Mouse (Mus musculus) stomach, embryonic 14.5 days (tissue): ENCODE measurements around the gene Zdhhc18. TPM values are rescaled to one million over a fixed set of nuclear protein-coding genes. Genes with fewer than 3 reads are reported as not detected.

ENCODE experiments used
- ATAC-seq: fragments of 200-750 bp; cut with Nextera tagmentation; 2 replicates; pipeline ENCODE4 v1.8.0; 2017; ENCODE audit warnings: low read depth, moderate TSS enrichment; ENCODE audit not compliant: insufficient number of reproducible peaks, insufficient read depth, low FRiP score
- H3K27ac ChIP-seq: fragments of 300-500 bp; sonication (generic); 2 replicates; pipeline ENCODE4 v1.5.1; 2014; ENCODE audit warnings: mild to moderate bottlenecking, low read length, moderate library complexity, mixed read lengths
- H3K27me3 ChIP-seq: fragments of 300-500 bp; sonication (generic); 2 replicates; pipeline ENCODE4 v1.6.1; 2014; ENCODE audit warnings: low read length, control low read depth, mixed read lengths; ENCODE audit not compliant: control insufficient read depth, insufficient read depth
- H3K36me3 ChIP-seq: fragments of 300-500 bp; sonication (generic); 2 replicates; pipeline ENCODE4 v1.6.1; 2014; ENCODE audit warnings: mild to moderate bottlenecking, control low read depth, low read length, moderate library complexity, mixed read lengths; ENCODE audit not compliant: control insufficient read depth, insufficient read depth
- H3K4me1 ChIP-seq: fragments of 300-500 bp; sonication (generic); 2 replicates; pipeline ENCODE4 v1.6.1; 2014; ENCODE audit warnings: low read length, control low read depth, mixed read lengths; ENCODE audit not compliant: control insufficient read depth, insufficient read depth
- H3K4me2 ChIP-seq: fragments of 300-500 bp; sonication (generic); replicated peaks from 2 replicates; pipeline ENCODE4 v1.6.1; 2014; ENCODE audit warnings: low read depth, low read length, control low read depth
- H3K4me3 ChIP-seq: fragments of 300-500 bp; sonication (generic); 2 replicates; pipeline ENCODE4 v1.5.1; 2014; ENCODE audit warnings: low read depth, low read length, control low read depth
- H3K9ac ChIP-seq: fragments of 300-500 bp; sonication (generic); replicated peaks from 2 replicates; pipeline ENCODE4 v1.6.1; 2014; ENCODE audit warnings: low read depth, mild to moderate bottlenecking, control low read depth, low read length, moderate library complexity, mixed read lengths
- H3K9me3 ChIP-seq: fragments of 300-500 bp; sonication (generic); 2 replicates; pipeline ENCODE4 v1.6.1; 2016; ENCODE audit warnings: low read depth, low read length, control low read depth; ENCODE audit not compliant: control insufficient read depth
- WGBS: fragments of 180-500 bp; shearing (Covaris S2); extraction: QIAGEN DNeasy Blood & Tissue Kit; methylation state at CpG from one replicate; pipeline ENCODE4 v1.1.7; 2014; 5-methylcytosine and 5-hydroxymethylcytosine counted together
- polyA plus RNA-seq: library from polyadenylated mRNA; unstranded; fragments of >200 nt; fragmentation: Nextera tagmentation; extraction: Ambion mirVana; gene quantifications from 2 replicates; pipeline ENCODE4 v1.2.1, GENCODE M21; 2014

Gene Zdhhc18
- polyA plus RNA-seq, 1 experiment from 2014 or later = 3.2 TPM

GRCm38 (mm10) chr4:133612416-133612815 lies 37.5 kb downstream of the Zdhhc18 start:
- H3K9me3 ChIP-seq = no peaks in the 10 kb centered on the region
- no peaks in the 10 kb centered on the region for H3K4me1 ChIP-seq
- no peak overlapping the region for H3K9ac ChIP-seq
- no peak overlapping the region for H3K4me3 ChIP-seq
- H3K36me3 ChIP-seq = peaks cover 20% of the 10 kb centered on the region
- H3K27ac ChIP-seq = no peak overlapping the region
- no peak overlapping the region for H3K4me2 ChIP-seq
- 98% methylated on average over 7 of the region's 7 CpGs for WGBS
- no peaks in the 10 kb centered on the region for H3K27me3 ChIP-seq
- ATAC-seq = no peak

- H3K4me3 ChIP-seq = no peak overlapping the region
- H3K27ac ChIP-seq = no peak overlapping the region
- H3K36me3 ChIP-seq = peaks cover 20% of the 10 kb centered on the region
- H3K4me1 ChIP-seq = 0 out of 2 replicates have a peak, but pooled peaks cover 4% of the 10 kb centered on the region
- H3K9me3 ChIP-seq = no peaks in the 10 kb centered on the region
- no peak for ATAC-seq
- H3K4me2 ChIP-seq = no peak overlapping the region
- no peaks in the 10 kb centered on the region for H3K27me3 ChIP-seq
- 99% methylated on average over 5 of the region's 5 CpGs for WGBS
- H3K9ac ChIP-seq = no peak overlapping the region
Measured at GRCm38 (mm10) chr4:133611815-133612214, 38.1 kb downstream of the Zdhhc18 start.

- no peak overlapping the region for H3K9ac ChIP-seq
- H3K36me3 ChIP-seq = peaks cover 24% of the 10 kb centered on the region
- 0 out of 2 replicates have a peak, but pooled peaks cover 4% of the 10 kb centered on the region for H3K4me1 ChIP-seq
- no peaks in the 10 kb centered on the region for H3K27me3 ChIP-seq
- no peak overlapping the region for H3K27ac ChIP-seq
- H3K4me3 ChIP-seq = no peak overlapping the region
- H3K9me3 ChIP-seq = no peaks in the 10 kb centered on the region
- H3K4me2 ChIP-seq = no peak overlapping the region
- WGBS = 29% methylated on average over 6 of the region's 6 CpGs
- ATAC-seq = peak; percentile 57; the same call in 1 of the 2 replicates
Measured at GRCm38 (mm10) chr4:133609719-133610118, 40.2 kb downstream of the Zdhhc18 start.

- peaks cover 4% of the 10 kb centered on the region for H3K27me3 ChIP-seq
- peaks cover 14% of the 10 kb centered on the region; the same call in 1 of the 2 replicates for H3K36me3 ChIP-seq
- H3K9me3 ChIP-seq = no peaks in the 10 kb centered on the region
- ATAC-seq = no peak
- 66% methylated on average over 10 of the region's 10 CpGs for WGBS
- H3K4me3 ChIP-seq = no peak overlapping the region
- no peak overlapping the region for H3K9ac ChIP-seq
- H3K4me2 ChIP-seq = no peak overlapping the region
- peak overlapping the region; percentile 66; the same call in 1 of the 2 replicates for H3K27ac ChIP-seq
- 0 out of 2 replicates have a peak, but pooled peaks cover 4% of the 10 kb centered on the region for H3K4me1 ChIP-seq
Measured at GRCm38 (mm10) chr4:133607284-133607683, 42.7 kb downstream of the Zdhhc18 start.

- no peak overlapping the region for H3K4me2 ChIP-seq
- peaks cover 12% of the 10 kb centered on the region for H3K27me3 ChIP-seq
- ATAC-seq = peak; percentile 62; the same call in 1 of the 2 replicates
- H3K27ac ChIP-seq = peak overlapping the region; percentile 75
- peaks cover 4% of the 10 kb centered on the region; the same call in 1 of the 2 replicates for H3K4me1 ChIP-seq
- no peak overlapping the region for H3K4me3 ChIP-seq
- no peak overlapping the region for H3K9ac ChIP-seq
- peaks cover 14% of the 10 kb centered on the region; the same call in 1 of the 2 replicates for H3K36me3 ChIP-seq
- 51% methylated on average over 9 of the region's 9 CpGs for WGBS
- no peaks in the 10 kb centered on the region for H3K9me3 ChIP-seq
Measured at GRCm38 (mm10) chr4:133605330-133605729, 44.6 kb downstream of the Zdhhc18 start.

- WGBS = 59% methylated on average over 6 of the region's 6 CpGs
Measured at GRCm38 (mm10) chr4:133604856-133605255, 45.1 kb downstream of the Zdhhc18 start.

GRCm38 (mm10) chr4:133604175-133604574 lies 45.8 kb downstream of the Zdhhc18 start:
- Histone ChIP-seq H3K36me3 (peaks cover 14% of the 10 kb centered on the region; the same call in 1 of the 2 replicates), H3K9ac (0 out of 2 replicates have a peak overlapping the region, but pooled peaks have one; percentile 4), H3K4me3 (no peak overlapping the region), H3K9me3 (no peaks in the 10 kb centered on the region), H3K4me1 (peaks cover 8% of the 10 kb centered on the region; the same call in 1 of the 2 replicates), H3K27ac (no peak overlapping the region), H3K27me3 (peaks cover 12% of the 10 kb centered on the region), H3K4me2 (no peak overlapping the region)
- 87% methylated on average over 7 of the region's 7 CpGs for WGBS
- no peak for ATAC-seq

More at GRCm38 (mm10) chr4:133604856-133605255, 45.1 kb downstream of the Zdhhc18 start:
- Histone ChIP-seq H3K4me3 (no peak overlapping the region), H3K4me1 (peaks cover 4% of the 10 kb centered on the region; the same call in 1 of the 2 replicates), H3K27me3 (peaks cover 12% of the 10 kb centered on the region), H3K9ac (no peak overlapping the region), H3K36me3 (peaks cover 14% of the 10 kb centered on the region; the same call in 1 of the 2 replicates), H3K27ac (peak overlapping the region; percentile 75), H3K9me3 (no peaks in the 10 kb centered on the region), H3K4me2 (no peak overlapping the region)
- ATAC-seq = no peak

- H3K27ac ChIP-seq = peak overlapping the region; percentile 39; the same call in 1 of the 2 replicates
- H3K9me3 ChIP-seq = no peaks in the 10 kb centered on the region
- H3K4me2 ChIP-seq = no peak overlapping the region
- H3K4me1 ChIP-seq = peaks cover 9% of the 10 kb centered on the region; the same call in 1 of the 2 replicates
- H3K9ac ChIP-seq = no peak overlapping the region
- H3K27me3 ChIP-seq = peaks cover 15% of the 10 kb centered on the region
- H3K4me3 ChIP-seq = no peak overlapping the region
- WGBS = 91% methylated on average over 5 of the region's 5 CpGs
- ATAC-seq = no peak
- peaks cover 9% of the 10 kb centered on the region; the same call in 1 of the 2 replicates for H3K36me3 ChIP-seq
Measured at GRCm38 (mm10) chr4:133603056-133603455, 46.9 kb downstream of the Zdhhc18 start.
